Mouse (Mus musculus) layer of hippocampus, adult 18-20 months (tissue): ENCODE measurements around the gene Ifna16. TPM values are rescaled to one million over a fixed set of nuclear protein-coding genes. Genes with fewer than 3 reads are reported as not detected.

Experiments used
- DNase-seq, 2 experiments: peaks; one replicate each; pipeline ENCODE4 v3.0.0; 2022; ENCODE audit warnings: low spot score in 2 of 2
- long read RNA-seq: library from polyadenylated mRNA; stranded (forward); transcript quantifications from one replicate; pipeline ENCODE4 v2.0.0, GENCODE M21; 2021
- total RNA-seq, 2 experiments: library from RNA; stranded (reverse); gene quantifications; 2 replicates each; pipeline ENCODE4 v1.2.3; 2021

The Ifna16 gene
- total RNA-seq = not detected
- long read RNA-seq = 0 reads

- DNase-seq = no peak
Observed at GRCm38 (mm10) chr4:88676824-88677223, at the start of gene Ifna16. Ifna16 (minus strand) TSS chr4:88676924.

DNA sequence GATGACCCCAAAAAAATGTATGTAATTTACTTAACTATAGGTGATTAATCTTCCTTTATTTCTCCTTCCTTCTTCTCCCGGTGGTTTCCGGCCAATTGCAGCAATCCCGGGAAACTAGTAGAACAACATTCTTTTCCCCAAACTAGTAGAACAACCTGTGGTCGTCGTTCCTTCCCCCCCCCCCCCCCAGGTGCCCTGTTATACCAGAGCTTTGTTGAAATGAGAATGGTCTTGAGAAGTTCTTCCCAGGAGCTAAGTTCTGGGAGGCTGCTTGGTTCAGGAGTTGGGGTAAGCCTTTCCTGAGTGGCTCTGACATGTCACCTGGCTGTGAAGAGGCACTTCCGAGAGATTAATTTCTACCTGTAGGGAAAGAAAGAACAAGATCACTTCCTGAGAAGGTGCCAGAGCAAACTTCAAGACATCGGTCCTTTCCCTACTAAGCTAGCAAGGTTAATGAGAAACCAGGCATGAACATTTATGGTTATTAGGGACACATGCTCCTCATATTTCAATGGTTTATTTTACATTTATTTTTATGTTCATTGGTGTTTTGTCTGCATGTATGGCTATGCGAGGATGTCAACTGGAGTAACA lies 46.9 kb upstream of the Ifna16 start:
- no peak for DNase-seq

DNA sequence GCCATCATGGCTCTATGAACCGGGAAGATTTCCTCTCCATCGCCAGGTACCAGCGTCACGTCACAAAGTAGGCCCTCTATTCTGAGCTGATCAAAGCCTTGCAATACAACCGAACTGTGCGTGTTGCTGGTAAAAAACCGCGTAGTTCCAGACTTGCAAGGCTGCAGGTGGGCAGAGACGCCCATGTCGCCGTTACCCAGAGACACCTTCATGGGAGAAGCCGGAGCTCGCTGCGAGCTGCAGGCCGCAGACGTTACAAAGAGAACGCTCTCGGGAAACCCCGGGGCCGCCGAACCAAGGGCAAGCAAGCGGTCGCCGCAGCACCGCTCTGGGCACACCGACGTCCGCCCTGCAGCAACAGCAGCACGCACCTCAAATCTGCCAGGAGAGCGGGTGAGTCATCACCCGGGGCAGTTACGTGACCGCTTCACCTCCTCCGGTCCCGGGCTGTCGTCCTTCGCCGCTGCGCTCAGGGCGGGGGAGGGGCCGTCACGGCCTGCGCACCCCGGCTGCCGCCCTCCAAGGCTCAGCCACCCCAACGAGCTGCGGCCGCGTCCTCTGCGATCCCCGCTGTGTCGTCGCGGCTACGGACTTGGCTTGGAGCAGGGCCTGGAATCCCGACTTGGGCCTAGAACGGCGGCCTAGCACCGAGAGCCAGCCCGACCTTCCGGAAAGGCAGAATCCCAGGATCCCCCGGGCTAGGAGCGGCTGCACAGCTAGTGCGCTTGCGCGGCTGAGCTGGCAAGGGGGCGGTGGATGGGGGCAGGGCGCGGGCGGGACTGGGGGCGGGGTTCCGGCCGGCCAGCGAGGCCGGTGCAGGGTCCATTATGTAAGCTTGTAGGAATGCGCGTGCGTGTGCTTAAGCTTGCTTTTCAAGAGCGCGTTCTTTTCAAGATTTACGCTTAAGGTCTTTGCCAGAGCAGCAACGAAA lies 45.3 kb upstream of the Ifna16 start, which contains the start of the genes Gm26566 and Klhl9:
Gene Gm26566 (plus strand): TSS at position 15 of the 931 bp plus-strand sequence.
Gene Klhl9 (minus strand): TSS at position 675 of the 931 bp plus-strand sequence.
- DNase-seq = peak; percentile 86 to 90

DNA sequence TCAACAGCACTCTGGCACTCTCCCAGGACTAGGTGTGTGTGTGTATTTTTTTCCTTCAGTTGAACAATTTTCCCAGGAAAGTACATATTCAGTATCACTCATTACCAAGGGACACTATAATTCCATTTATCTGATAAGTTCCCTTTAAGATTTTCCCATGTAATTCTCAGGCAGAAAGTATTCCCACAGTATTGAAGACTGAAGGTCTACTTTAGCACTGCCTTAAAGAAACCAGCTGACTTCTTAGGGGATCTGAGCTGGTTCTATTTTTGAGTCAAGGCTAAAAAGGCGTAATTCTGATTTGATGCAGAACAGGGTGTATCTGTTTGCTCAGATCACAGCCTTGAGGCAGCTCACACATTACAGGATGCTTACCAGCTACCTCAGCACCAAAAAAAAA lies 42.0 kb upstream of the Ifna16 start:
- no peak for DNase-seq

GRCm38 (mm10) chr4:88715059-88715458 lies 38.3 kb upstream of the Ifna16 start:
- no peak for DNase-seq

DNA sequence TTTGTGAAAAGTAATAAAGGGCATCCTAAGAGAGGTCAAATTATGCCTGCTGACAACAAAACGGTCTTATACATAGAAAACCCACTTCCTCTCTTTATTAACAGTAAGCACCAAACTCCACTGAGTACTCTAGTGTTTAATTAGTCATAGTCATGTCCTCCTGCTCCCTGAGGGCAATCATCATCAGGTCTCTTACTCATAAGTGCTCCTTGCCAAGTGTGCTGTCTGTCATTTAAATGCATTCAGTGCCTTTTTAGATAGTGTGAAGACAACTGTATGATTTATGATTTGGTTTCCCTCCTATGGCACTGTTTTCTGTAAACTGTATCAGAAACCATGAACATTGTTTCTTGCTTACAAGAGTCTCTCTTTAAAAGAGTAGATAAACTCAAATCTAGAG lies 37.6 kb upstream of the Ifna16 start:
- no peak for DNase-seq

- DNase-seq = no peak
Observed at GRCm38 (mm10) chr4:88707128-88707826, 30.6 kb upstream of the Ifna16 start.

- DNase-seq = no peak
Observed at GRCm38 (mm10) chr4:88705924-88706323, 29.2 kb upstream of the Ifna16 start.

GRCm38 (mm10) chr4:88699301-88699700 lies 22.6 kb upstream of the Ifna16 start:
- DNase-seq = no peak

DNA sequence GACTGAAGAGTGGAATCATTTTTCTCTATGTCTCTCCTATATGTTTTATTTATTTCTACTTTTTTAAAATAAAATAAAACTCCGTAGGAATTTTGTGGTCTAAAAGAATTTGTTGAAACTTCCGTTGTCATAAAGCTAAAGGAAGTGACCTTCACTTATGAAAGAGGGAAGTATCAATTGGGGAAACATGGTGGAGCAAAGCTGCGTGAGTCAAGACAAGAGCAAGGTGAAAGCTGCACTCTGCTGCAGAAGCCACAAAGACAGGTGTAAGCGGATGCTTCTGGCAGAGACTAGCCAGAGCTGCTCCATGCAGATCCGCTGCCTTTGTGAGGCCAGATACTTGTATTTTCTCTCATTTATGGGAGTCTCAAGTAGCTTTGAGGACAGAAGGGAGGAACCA lies 22.1 kb upstream of the Ifna16 start:
- DNase-seq = no peak

GRCm38 (mm10) chr4:88697753-88698152 lies 21.0 kb upstream of the Ifna16 start:
- DNase-seq = no peak

GRCm38 (mm10) chr4:88697108-88697507 lies 20.4 kb upstream of the Ifna16 start:
- DNase-seq = no peak

- DNase-seq = peak; percentile 37 to 82
Observed at GRCm38 (mm10) chr4:88696237-88696884, 19.6 kb upstream of the Ifna16 start.

DNA sequence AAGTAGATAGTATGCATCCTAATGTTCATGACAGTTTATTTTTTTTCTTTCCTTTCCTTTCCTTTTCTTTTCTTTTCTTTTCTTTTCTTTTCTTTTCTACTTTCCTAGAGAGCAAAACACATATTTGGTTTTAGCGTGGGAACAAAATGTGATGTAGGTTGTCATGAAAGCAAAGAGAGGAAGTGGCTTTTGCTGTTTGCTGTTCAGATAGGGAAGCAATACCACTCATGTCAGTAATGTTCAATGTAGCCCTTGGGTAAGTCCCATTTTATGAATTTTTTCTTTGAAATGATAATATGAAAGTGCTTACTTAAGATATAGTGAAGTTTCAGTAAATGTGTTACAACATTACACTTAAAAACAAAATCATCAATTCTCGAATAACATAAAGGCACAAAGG lies 16.7 kb upstream of the Ifna16 start:
- DNase-seq = no peak

DNA sequence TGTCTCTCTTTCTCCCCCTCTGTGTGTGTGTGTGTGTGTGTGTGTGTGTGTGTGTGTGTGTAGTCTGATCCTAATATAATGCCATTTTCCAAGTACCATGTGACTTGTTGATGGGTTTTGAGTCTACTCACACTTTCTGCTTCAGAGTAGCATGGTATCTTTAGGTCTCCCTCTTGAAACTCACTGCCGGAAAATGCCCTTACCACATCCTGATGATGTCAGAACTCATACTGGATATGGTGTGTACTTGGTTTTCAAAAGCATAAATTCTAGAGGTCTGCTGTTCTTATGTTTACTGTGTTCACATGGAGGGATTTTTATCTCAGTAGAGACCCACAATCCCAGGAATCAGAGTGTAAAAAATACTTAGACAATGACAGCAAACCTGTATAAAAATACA lies 15.8 kb upstream of the Ifna16 start:
- no peak for DNase-seq

- no peak for DNase-seq
Observed at GRCm38 (mm10) chr4:88691259-88691658, 14.5 kb upstream of the Ifna16 start, which contains the start of gene Ifnab. Ifnab (minus strand) TSS chr4:88691359.

DNA sequence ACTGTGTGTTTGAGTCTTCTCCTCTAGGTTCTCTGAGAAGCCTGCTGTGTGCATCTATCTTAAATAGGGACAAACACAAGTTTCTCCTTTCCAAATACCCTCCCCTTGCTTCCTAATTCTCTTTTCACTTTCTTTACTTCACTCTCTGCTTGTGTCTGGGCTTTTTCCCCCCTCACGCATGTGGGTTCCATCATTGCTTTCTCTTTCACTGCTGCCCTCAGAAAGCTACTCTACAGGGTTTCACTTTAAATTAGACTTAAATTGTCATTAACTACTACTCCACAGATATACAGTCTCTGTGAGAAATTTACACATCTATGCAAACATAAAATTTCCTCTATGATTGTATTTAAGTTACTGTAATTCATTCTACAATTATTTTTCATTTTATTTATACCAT lies 7.1 kb upstream of the Ifna16 start, which contains the start of gene Ifna2:
Gene Ifna2 (minus strand): TSS at position 101 of the 400 bp plus-strand sequence.
- DNase-seq = no peak

DNA sequence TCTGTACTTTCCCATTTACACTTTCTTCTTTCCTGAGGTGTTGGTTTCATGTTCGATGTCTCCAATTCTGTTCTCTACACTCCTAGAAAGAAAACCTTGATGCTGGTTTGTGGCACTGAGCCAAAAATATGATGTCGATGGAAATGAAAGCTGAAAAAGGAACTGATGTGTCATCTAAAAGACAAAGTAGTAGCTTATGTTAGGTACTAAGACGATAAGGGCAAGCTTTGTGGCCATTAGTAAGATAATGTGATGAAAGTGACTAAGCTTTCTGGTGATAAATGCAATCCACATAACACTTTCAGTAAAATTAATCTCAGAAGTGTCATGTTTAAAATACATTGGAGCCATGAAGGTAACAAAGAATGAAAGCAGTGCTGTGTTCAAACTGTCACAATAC lies 4.6 kb upstream of the Ifna16 start:
- no peak for DNase-seq

- DNase-seq = peak in 1 of 2 experiments; percentile 50
Observed at GRCm38 (mm10) chr4:88680362-88680761, 3.6 kb upstream of the Ifna16 start.

GRCm38 (mm10) chr4:88655461-88655860 lies 21.3 kb downstream of the Ifna16 start:
- DNase-seq = no peak

DNA sequence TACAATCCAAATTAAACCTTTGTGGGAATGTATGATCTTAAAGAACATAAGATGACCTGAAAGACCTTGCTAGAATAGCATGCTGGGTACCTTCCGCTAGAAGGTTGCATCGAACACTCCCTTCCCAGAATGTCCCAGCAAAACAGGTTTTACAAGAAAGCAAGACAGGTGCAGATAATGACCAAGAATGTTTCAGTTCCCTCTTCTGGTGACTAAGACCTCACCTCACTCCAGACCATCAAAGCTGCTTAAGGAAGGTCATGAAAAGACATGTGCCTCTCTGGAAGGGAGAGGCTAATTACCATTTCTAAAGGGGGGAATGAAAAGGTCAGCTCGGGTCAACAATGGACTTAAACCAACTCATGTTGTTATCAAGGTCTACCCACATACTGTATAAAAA lies 23.1 kb downstream of the Ifna16 start:
- no peak for DNase-seq
